In the genomic region with DNA sequence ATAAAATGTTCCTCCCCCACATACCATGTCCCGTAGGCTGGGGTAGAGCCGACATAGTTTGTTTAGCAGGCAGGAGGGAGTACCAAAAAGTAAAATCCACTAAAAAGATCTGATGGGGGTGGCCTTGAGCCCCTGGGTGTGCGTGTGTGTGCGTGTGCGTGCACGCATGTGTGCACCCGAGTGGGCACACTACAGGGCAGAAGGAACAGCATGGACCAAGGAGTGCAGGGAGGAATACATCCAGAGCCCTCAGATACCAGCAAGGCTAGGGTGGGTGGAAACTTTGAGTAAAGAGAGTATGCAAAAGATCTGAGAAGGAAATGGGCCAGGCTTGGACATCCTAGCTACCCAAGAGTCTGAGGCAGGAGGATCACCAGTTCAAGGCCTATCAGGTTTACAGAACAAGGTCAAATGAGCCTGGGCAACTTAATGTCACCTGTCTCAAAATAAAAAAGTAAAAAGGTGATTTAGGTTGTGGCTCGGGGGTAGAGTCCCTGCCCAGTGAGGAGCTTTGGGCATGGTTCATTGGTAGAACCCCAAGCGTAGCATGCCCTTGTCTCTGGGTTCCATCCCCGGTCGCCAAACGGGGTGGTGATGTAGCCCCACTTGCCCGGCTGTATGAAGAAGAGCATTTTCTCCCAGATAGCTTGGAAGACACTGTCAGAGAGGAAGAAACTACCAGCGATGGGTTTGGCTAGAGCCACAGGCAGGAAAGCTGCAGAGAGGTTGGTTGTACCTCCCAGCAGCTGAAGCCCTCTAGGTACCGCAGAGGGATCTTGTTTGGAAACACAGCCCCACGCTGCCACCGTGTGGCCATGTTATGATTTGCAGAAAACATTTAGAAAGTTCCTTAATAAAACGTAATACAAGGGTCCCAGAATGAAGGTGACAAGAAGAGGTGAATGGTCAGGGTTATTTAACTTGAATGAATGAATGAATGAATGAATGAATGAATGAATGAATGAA, we compare ENCODE assay signal across 8 mouse cellular contexts. TPM values are rescaled to one million over a fixed set of nuclear protein-coding genes. Genes with fewer than 3 reads are reported as not detected.
A peak's percentile ranks its signal among the peaks of the same experiment; 100 is the strongest.
DNase-seq lines count a peak whose midpoint lies in the region; ATAC-seq lines count a peak whose summit lies in the region.

No protein-coding gene starts in this region.

- no peak overlapping the region for H3K4me3 ChIP-seq in limb, embryonic 15.5 days
- no peak overlapping the region for H3K4me3 ChIP-seq in stomach, embryonic 16.5 days (replicated peaks; ENCODE audit: low read length)

- DNase-seq in 3T3-L1 (ENCODE audit: low read depth, low spot score) (peak; percentile 79), MN1 (ENCODE audit: low spot score) (peak; percentile 88)
- DNase-seq in cerebellum, adult 9-10 months = peak; percentile 89
- peak; percentile 48 to 79 for DNase-seq in frontal cortex, postnatal 14 days (ENCODE audit: low spot score in 2 of 2)
- DNase-seq in kidney, adult 8-10 months = peak; percentile 70 to 88
- peak; percentile 91 for DNase-seq in naive thymus-derived CD4-positive, alpha-beta T cell, adult 2 months (ENCODE audit: low read depth)

- WGBS in limb, embryonic 15.5 days = 53% methylated on average over 18 of the region's 18 CpGs
- WGBS in stomach, embryonic 16.5 days = 49% methylated on average over 18 of the region's 18 CpGs

- H3K27me3 ChIP-seq in limb, embryonic 15.5 days = 0 out of 2 replicates have a peak, but pooled peaks cover 3% of the 10 kb centered on the region
- H3K27me3 ChIP-seq in stomach, embryonic 16.5 days (ENCODE audit: control insufficient read depth, insufficient read depth, low read length) = no peaks in the 10 kb centered on the region

- no peaks in the 10 kb centered on the region for H3K4me1 ChIP-seq in limb, embryonic 15.5 days
- H3K4me1 ChIP-seq in stomach, embryonic 16.5 days (ENCODE audit: control insufficient read depth, insufficient read depth, low read length) = no peaks in the 10 kb centered on the region

- H3K36me3 ChIP-seq in limb, embryonic 15.5 days = no peaks in the 10 kb centered on the region
- H3K36me3 ChIP-seq in stomach, embryonic 16.5 days (ENCODE audit: control insufficient read depth, insufficient read depth, low read length) = no peaks in the 10 kb centered on the region

- no peak overlapping the region for H3K27ac ChIP-seq in limb, embryonic 15.5 days
- no peak overlapping the region for H3K27ac ChIP-seq in stomach, embryonic 16.5 days (ENCODE audit: low read length)

- H3K4me2 ChIP-seq in limb, embryonic 15.5 days = no peak overlapping the region
- no peak overlapping the region for H3K4me2 ChIP-seq in stomach, embryonic 16.5 days (ENCODE audit: low read depth, low read length)

- H3K9me3 ChIP-seq in limb, embryonic 15.5 days = no peaks in the 10 kb centered on the region
- H3K9me3 ChIP-seq in stomach, embryonic 16.5 days (replicated peaks; ENCODE audit: control insufficient read depth, low read length) = no peaks in the 10 kb centered on the region

- 0 out of 2 replicates have a peak overlapping the region, but pooled peaks have one; percentile 20 for H3K9ac ChIP-seq in limb, embryonic 15.5 days
- H3K9ac ChIP-seq in stomach, embryonic 16.5 days (ENCODE audit: low read length) = 0 out of 2 replicates have a peak overlapping the region, but pooled peaks have one; percentile 10

- ATAC-seq in limb, embryonic 15.5 days (ENCODE audit: insufficient number of reproducible peaks, low FRiP score, low TSS enrichment, low read depth) = no peak
- ATAC-seq in stomach, embryonic 16.5 days (ENCODE audit: insufficient read depth, low FRiP score) = no peak

RNA-seq across cellular contexts. Expression of gene Nr1h2, which starts 7.0 kb away (rescaled TPM):
- 71.9 and 79.8 TPM in 2 replicates for polyA plus RNA-seq in limb, embryonic 15.5 days (2015; fragmentation: Nextera tagmentation; extraction: Ambion mirVana)
- polyA plus RNA-seq in stomach, embryonic 16.5 days (2015; fragmentation: Nextera tagmentation; extraction: Ambion mirVana) = 62.0 and 68.6 TPM in 2 replicates

RNA-seq across cellular contexts. Expression of gene Napsa, which starts 11.5 kb away (rescaled TPM):
- 2.1 and 3.6 TPM in 2 replicates for polyA plus RNA-seq in limb, embryonic 15.5 days (2015; fragmentation: Nextera tagmentation; extraction: Ambion mirVana)
- polyA plus RNA-seq in stomach, embryonic 16.5 days (2015; fragmentation: Nextera tagmentation; extraction: Ambion mirVana) = 3.7 and 5.4 TPM in 2 replicates

RNA-seq across cellular contexts. Expression of gene Pold1, which starts 12.1 kb away (rescaled TPM):
- polyA plus RNA-seq in limb, embryonic 15.5 days (2015; fragmentation: Nextera tagmentation; extraction: Ambion mirVana) = 75.7 and 83.6 TPM in 2 replicates
- 70.3 and 72.8 TPM in 2 replicates for polyA plus RNA-seq in stomach, embryonic 16.5 days (2015; fragmentation: Nextera tagmentation; extraction: Ambion mirVana)

RNA-seq across cellular contexts. Expression of gene Spib, which starts 28.8 kb away (rescaled TPM):
- 0.70 and 0.72 TPM in 2 replicates for polyA plus RNA-seq in limb, embryonic 15.5 days (2015; fragmentation: Nextera tagmentation; extraction: Ambion mirVana)
- 0.52 and 0.76 TPM in 2 replicates for polyA plus RNA-seq in stomach, embryonic 16.5 days (2015; fragmentation: Nextera tagmentation; extraction: Ambion mirVana)

RNA-seq across cellular contexts. Expression of gene Kcnc3, which starts 29.7 kb away (rescaled TPM):
- polyA plus RNA-seq in limb, embryonic 15.5 days (2015; fragmentation: Nextera tagmentation; extraction: Ambion mirVana) = 0.16 and 0.20 TPM in 2 replicates
- 0.16 and 0.26 TPM in 2 replicates for polyA plus RNA-seq in stomach, embryonic 16.5 days (2015; fragmentation: Nextera tagmentation; extraction: Ambion mirVana)
